Mouse (Mus musculus) urinary bladder, postnatal 4 days (tissue): ENCODE measurements at regions not wholly inside any gene's neighbourhood (a gene's known extent, or its start where the extent isn't known, plus 50 kb on each side); places are given as distances from the start of the nearest gene placed in this dataset.

Experiments used
- DNase-seq, 2 experiments: peaks; one replicate each; pipeline ENCODE4 v3.0.0; 2021 to 2022; ENCODE audit warnings: low spot score in 2 of 2

DNA sequence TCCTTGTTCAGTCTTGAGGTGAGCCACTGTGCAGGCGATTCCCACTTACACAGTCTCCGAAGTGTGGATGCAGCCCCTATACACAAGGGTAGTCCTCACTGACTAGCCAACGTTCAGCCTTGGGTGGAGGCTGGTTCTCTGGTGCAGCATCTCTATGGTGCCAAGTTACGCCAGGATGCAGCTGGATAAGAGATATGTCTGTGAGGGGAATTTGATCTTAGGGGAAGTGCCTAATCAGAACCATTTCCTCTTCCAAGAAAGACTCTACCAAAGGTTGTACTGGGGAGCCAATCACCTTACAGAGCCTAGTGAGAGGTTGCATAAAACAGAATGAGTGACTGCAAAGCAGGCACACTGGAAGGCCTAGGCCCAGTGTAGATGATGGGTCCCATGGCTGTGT, 71.0 kb upstream of the Kcnk2 start:
- no peak for DNase-seq

DNA sequence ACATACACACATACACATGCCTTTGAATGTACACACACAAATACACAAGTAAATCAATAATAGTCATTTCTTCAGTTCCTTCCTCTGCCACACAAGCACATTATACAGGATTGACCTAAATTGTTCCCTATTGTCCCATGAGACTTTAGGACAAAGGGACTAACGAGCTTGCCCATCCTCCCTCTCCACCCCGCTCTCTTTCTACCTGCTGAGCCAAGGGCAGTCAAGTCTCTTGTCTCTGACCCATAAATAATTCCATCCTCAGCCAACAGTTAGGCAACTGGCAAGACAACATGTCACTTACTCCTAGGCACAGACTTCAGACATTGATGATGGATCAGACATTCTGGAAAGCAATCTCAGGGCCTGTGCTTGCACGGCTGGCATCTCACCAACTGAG, 56.3 kb upstream of the Kcnk2 start:
- DNase-seq: no peak
